Mouse (Mus musculus): ENCODE measurements around the gene Gmds.

Gmds gene

GRCm38 (mm10) chr13:32266721-32267120 lies 71.8 kb downstream of the Gmds start:
- no peak for DNase-seq

GRCm38 (mm10) chr13:32256121-32256520 lies 82.4 kb downstream of the Gmds start:
- no peak for DNase-seq

- no peak for DNase-seq
Measured at GRCm38 (mm10) chr13:32252276-32252675, 86.3 kb downstream of the Gmds start.

GRCm38 (mm10) chr13:32242200-32242599 lies 96.3 kb downstream of the Gmds start:
- DNase-seq = no peak

GRCm38 (mm10) chr13:32236269-32236678 lies 102.3 kb downstream of the Gmds start:
- peak; percentile 12 to 27 for DNase-seq

- DNase-seq = no peak
Measured at GRCm38 (mm10) chr13:32235046-32235445, 103.5 kb downstream of the Gmds start.

- DNase-seq = peak; percentile 11 to 22
Measured at GRCm38 (mm10) chr13:32234019-32234418, 104.5 kb downstream of the Gmds start.

GRCm38 (mm10) chr13:32232391-32232790 lies 106.1 kb downstream of the Gmds start:
- no peak for DNase-seq

- DNase-seq = no peak
Measured at GRCm38 (mm10) chr13:32231956-32232355, 106.6 kb downstream of the Gmds start.

- DNase-seq = no peak
Measured at GRCm38 (mm10) chr13:32227874-32228562, 110.5 kb downstream of the Gmds start.

GRCm38 (mm10) chr13:32217647-32218046 lies 120.9 kb downstream of the Gmds start:
- DNase-seq = no peak

GRCm38 (mm10) chr13:32213702-32214452 lies 124.7 kb downstream of the Gmds start:
- DNase-seq = peak; percentile 16 to 40

GRCm38 (mm10) chr13:32212125-32212524 lies 126.4 kb downstream of the Gmds start:
- DNase-seq = no peak

GRCm38 (mm10) chr13:32207172-32207908 lies 131.2 kb downstream of the Gmds start:
- no peak for DNase-seq

GRCm38 (mm10) chr13:32179906-32180305 lies 158.6 kb downstream of the Gmds start:
- peak; percentile 4 to 5 for DNase-seq

GRCm38 (mm10) chr13:32178682-32179081 lies 159.9 kb downstream of the Gmds start:
- DNase-seq = no peak

- DNase-seq = no peak
Measured at GRCm38 (mm10) chr13:32177852-32178453, 160.6 kb downstream of the Gmds start.

- peak; percentile 2 to 32 for DNase-seq
Measured at GRCm38 (mm10) chr13:32175028-32175427, 163.5 kb downstream of the Gmds start.

GRCm38 (mm10) chr13:32169173-32169572 lies 169.4 kb downstream of the Gmds start:
- peak; percentile 37 to 53 for DNase-seq

- DNase-seq = peak in 1 of 2 experiments; percentile 3
Measured at GRCm38 (mm10) chr13:32167806-32168205, 170.7 kb downstream of the Gmds start.

GRCm38 (mm10) chr13:32165581-32165980 lies 173.0 kb downstream of the Gmds start:
- DNase-seq = no peak

- no peak for DNase-seq
Measured at GRCm38 (mm10) chr13:32161567-32161966, 177.0 kb downstream of the Gmds start.

GRCm38 (mm10) chr13:32158240-32158639 lies 180.3 kb downstream of the Gmds start:
- no peak for DNase-seq

Data from kidney, postnatal 36 days (tissue).